Mouse (Mus musculus): ENCODE results near the gene Apmap. TPM values are rescaled to one million over a fixed set of nuclear protein-coding genes. Genes with fewer than 3 reads are reported as not detected.
"Not testable (repeated sequence)": the region's sequence is repeated elsewhere in the genome, so short reads cannot be mapped to it uniquely, and the experiment has no call there.

The Apmap gene
- polyA plus RNA-seq, 1 experiment from 2014 or later: 28.0 TPM

DNA sequence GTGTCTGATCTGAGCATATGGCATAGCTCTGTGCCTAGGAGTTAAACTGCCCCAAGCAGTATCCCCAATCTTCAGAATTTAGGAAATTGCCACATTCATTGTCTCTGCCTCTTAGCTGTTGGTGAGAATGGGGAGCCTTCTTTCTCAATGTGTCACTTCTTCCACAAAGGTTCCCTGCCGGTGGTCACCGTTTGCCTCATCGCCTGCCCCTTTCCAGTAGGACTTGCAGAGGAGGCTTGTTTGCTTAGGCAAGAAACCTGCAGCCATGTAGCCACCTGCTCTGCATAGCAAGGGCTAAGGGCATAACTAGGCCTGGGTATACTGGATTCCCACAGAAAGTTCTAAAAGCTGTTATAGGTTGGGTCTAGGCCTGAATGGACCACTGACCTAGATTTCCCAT is 35.9 kb downstream of the Apmap start:
- H3K4me2 ChIP-seq: no peak overlapping the region
- 76% methylated on average over 3 of the region's 3 CpGs for WGBS (ENCODE audit: insufficient replicate concordance)
- H3K4me3 ChIP-seq (replicated peaks): no peak overlapping the region
- H3K9ac ChIP-seq: no peak overlapping the region
- no peak overlapping the region for H3K27ac ChIP-seq (replicated peaks)
- ATAC-seq (ENCODE audit: insufficient read depth): no peak
- 0 out of 2 replicates have a peak, but pooled peaks cover 6% of the 10 kb centered on the region for H3K36me3 ChIP-seq (replicated peaks)
- H3K4me1 ChIP-seq (replicated peaks): peaks cover 16% of the 10 kb centered on the region
- no peaks in the 10 kb centered on the region for H3K9me3 ChIP-seq (replicated peaks)
- H3K27me3 ChIP-seq: no peaks in the 10 kb centered on the region

DNA sequence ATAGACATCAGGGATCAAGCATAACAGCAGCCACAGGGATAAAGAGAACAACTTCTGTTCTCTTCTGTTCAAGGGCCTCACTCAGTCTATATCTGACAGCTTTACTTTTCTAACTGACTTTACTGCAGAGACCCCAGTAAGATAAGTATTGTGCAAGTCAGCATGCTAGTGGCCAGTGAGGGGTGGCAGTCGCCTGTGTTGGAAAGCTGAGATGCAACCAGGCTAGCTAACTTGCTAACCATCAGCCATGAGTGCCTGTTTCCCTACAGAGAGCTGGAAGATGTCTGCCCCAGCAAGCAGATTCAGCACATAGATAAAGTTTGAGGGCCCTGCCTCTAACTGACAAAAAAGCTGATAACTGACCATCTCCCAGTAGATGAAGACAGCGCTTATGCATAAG is 37.6 kb downstream of the Apmap start:
- H3K4me2 ChIP-seq: peak overlapping the region; percentile 15; the same call in 1 of the 2 replicates
- 28% methylated on average over 2 of the region's 2 CpGs for WGBS (ENCODE audit: insufficient replicate concordance)
- no peak for ATAC-seq (ENCODE audit: insufficient read depth)

DNA sequence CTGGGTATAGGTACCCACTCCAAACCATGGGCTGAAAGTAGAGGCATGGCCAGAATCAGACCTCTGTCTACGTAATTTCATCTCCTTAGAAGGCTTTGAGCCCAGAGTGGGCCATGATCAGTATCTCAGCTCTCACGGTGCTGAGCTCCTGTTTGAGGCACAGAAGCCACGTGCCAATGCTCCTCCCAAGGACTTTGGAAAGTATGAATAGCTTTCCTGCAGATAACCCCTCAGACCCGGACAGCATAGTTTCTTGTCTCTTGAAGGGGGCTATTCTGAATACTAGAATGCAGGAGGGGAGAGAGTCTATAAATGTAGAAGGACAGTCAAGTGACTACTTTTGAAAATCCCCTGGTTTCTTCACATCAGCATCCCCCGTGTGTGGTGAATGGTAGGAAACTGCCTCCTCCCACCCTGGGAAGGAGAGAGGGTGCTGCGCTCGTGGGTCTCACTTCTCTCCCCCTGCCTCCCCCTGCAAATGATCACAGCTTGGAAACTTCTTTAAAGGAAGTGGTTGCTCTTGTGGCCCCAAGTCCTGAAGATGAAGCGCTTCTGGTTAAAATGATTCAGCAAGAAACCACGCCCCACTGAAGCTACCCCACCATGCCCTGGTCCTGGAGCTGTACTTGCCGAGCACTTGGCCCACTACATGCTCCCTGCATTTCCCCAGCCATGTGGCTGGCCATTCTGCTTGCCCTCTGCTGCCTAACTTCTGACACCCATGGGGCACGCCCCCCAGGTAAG is 38.3 kb downstream of the Apmap start, which contains the start of gene Cst7:
Cst7 (plus strand) TSS at position 569 of the 744 bp plus-strand sequence.
- H3K4me1 ChIP-seq (replicated peaks): peaks cover 16% of the 10 kb centered on the region
- no peak for ATAC-seq (ENCODE audit: insufficient read depth)
- H3K36me3 ChIP-seq (replicated peaks): no peaks in the 10 kb centered on the region
- no peaks in the 10 kb centered on the region for H3K9me3 ChIP-seq (replicated peaks)
- H3K27ac ChIP-seq (replicated peaks): no peak within 1 kb of the TSS
- no peak within 1 kb of the TSS for H3K9ac ChIP-seq
- H3K4me3 ChIP-seq (replicated peaks): no peak within 1 kb of the TSS
- WGBS (ENCODE audit: insufficient replicate concordance): 17% methylated on average over 11 of the region's 11 CpGs
- no peaks in the 10 kb centered on the region for H3K27me3 ChIP-seq
- peak within 1 kb of the TSS; percentile 15; the same call in 1 of the 2 replicates for H3K4me2 ChIP-seq

More for the DNA sequence above, 37.6 kb downstream of the Apmap start:
- Histone ChIP-seq H3K27me3 (no peaks in the 10 kb centered on the region), H3K4me1 (replicated peaks) (peaks cover 16% of the 10 kb centered on the region), H3K9ac (no peak overlapping the region), H3K27ac (replicated peaks) (no peak overlapping the region), H3K36me3 (replicated peaks) (no peaks in the 10 kb centered on the region), H3K4me3 (replicated peaks) (no peak overlapping the region), H3K9me3 (replicated peaks) (no peaks in the 10 kb centered on the region)

DNA sequence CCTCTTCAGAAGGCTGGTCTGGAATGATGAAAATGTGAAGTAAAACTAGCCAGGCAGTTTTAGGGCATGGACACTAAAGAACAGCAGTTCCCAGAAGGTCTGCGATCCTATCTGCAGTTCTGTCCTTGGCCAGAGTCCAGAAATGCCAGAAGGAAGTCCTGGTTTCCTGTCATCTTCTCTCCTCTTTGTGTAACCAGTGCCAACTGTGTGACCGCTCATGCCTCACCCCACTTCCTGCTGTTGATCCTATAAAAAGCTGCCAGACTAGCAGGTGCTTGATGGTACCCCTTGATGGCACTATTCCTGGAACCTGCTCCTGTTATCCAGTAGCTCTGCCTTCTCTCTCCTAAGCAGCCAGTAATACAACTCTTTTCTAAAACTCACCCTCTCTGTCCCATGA is 41.3 kb downstream of the Apmap start:
- Histone ChIP-seq H3K36me3 (replicated peaks) (no peaks in the 10 kb centered on the region), H3K4me3 (replicated peaks) (no peak overlapping the region), H3K27me3 (no peaks in the 10 kb centered on the region), H3K9ac (no peak overlapping the region), H3K27ac (replicated peaks) (no peak overlapping the region), H3K4me2 (no peak overlapping the region), H3K9me3 (replicated peaks) (no peaks in the 10 kb centered on the region), H3K4me1 (replicated peaks) (peaks cover 16% of the 10 kb centered on the region)
- ATAC-seq (ENCODE audit: insufficient read depth): no peak
- 16% methylated on average over 2 of the region's 2 CpGs for WGBS (ENCODE audit: insufficient replicate concordance)

DNA sequence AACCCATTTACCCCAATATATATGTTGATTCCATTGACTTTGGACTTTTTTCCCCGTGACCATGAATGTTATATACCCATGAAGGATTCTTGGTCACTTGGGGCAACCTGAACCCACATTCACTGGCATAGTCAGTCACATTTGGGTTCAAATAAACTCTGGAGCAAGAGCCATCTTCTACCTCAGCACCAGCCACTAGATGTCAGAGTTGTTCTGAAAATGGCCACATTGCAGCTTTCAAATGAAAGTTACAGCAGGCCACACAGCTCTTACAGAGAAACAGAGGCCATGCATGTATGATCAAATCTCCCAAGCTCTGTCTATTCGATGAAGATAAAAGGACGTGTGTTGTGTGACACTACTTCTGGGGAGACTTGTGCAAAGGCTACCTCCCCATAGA is 49.8 kb downstream of the Apmap start:
- no peak for ATAC-seq (ENCODE audit: insufficient read depth)
- 28% methylated on average over 3 of the region's 3 CpGs for WGBS (ENCODE audit: insufficient replicate concordance)

DNA sequence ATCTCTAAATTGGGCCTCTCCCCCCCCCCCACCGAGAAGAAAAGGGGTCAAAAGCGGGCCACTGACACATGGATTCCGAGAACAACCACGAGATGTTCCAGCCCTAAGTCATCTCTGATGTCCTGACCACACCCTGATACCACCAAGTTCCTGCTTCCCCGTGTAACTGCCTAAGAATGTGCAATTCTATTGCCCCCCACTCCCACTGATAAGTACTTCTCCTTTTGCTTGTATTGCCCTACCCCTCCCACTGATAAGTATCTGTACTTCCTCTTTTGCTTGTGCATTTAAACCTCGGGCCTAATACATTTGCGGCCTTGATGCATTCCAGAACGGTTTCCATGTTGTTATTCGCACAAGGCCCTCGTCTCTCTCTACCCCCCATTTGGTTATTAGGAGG is 58.8 kb downstream of the Apmap start:
- not testable (repeated sequence) for H3K4me3 ChIP-seq (replicated peaks); H3K4me1 ChIP-seq (replicated peaks); H3K27me3 ChIP-seq; H3K9ac ChIP-seq; H3K9me3 ChIP-seq (replicated peaks); H3K36me3 ChIP-seq (replicated peaks); H3K27ac ChIP-seq (replicated peaks); ATAC-seq (ENCODE audit: insufficient read depth); H3K4me2 ChIP-seq
- 48% methylated on average over 10 of the region's 10 CpGs for WGBS (ENCODE audit: insufficient replicate concordance)

More for the DNA sequence above, 49.8 kb downstream of the Apmap start:
- Histone ChIP-seq H3K4me2 (no peak overlapping the region), H3K4me3 (replicated peaks) (no peak overlapping the region), H3K4me1 (replicated peaks) (no peaks in the 10 kb centered on the region), H3K27me3 (no peaks in the 10 kb centered on the region), H3K27ac (replicated peaks) (no peak overlapping the region), H3K9me3 (replicated peaks) (no peaks in the 10 kb centered on the region), H3K9ac (no peak overlapping the region), H3K36me3 (replicated peaks) (no peaks in the 10 kb centered on the region)

Other genes with a start within 250 kb of the Apmap start
- 0.79 and 1.1 TPM in 2 replicates for gene 3300002I08Rik, start 245.8 kb downstream of the Apmap start, polyA plus RNA-seq (2015; fragmentation: Nextera tagmentation; extraction: Ambion mirVana)
- gene Zfp442, start 157.1 kb downstream of the Apmap start, polyA plus RNA-seq (2015; fragmentation: Nextera tagmentation; extraction: Ambion mirVana): 0.55 and 0.71 TPM in 2 replicates
- gene Zfp345, start 123.5 kb downstream of the Apmap start, polyA plus RNA-seq (2015; fragmentation: Nextera tagmentation; extraction: Ambion mirVana): 0.06 and 0.08 TPM in 2 replicates
- 8.0 and 9.3 TPM in 2 replicates for gene Cst7, start 38.2 kb downstream of the Apmap start, polyA plus RNA-seq (2015; fragmentation: Nextera tagmentation; extraction: Ambion mirVana)
- gene Acss1, start 59.9 kb upstream of the Apmap start, polyA plus RNA-seq (2015; fragmentation: Nextera tagmentation; extraction: Ambion mirVana): 45.3 and 50.8 TPM in 2 replicates
- not detected in 2 replicates for gene Vsx1, start 80.8 kb upstream of the Apmap start, polyA plus RNA-seq (2015; fragmentation: Nextera tagmentation; extraction: Ambion mirVana)
- 12.6 and 14.0 TPM in 2 replicates for gene Entpd6, start 140.5 kb upstream of the Apmap start, polyA plus RNA-seq (2015; fragmentation: Nextera tagmentation; extraction: Ambion mirVana)
- gene Pygb, start 178.2 kb upstream of the Apmap start, polyA plus RNA-seq (2015; fragmentation: Nextera tagmentation; extraction: Ambion mirVana): 28.8 and 32.1 TPM in 2 replicates

Data from liver, embryonic 15.5 days (tissue).